Mouse (Mus musculus) liver, embryonic 15.5 days (tissue): ENCODE measurements around the gene Myt1l. TPM values are rescaled to one million over a fixed set of nuclear protein-coding genes. Genes with fewer than 3 reads are reported as not detected.

Experiments used
- ATAC-seq: fragments of 200-750 bp; cut with Nextera tagmentation; 2 replicates; pipeline ENCODE4 v1.8.0; 2017; ENCODE audit warnings: moderate number of reproducible peaks, mild to moderate bottlenecking, moderate library complexity; ENCODE audit not compliant: insufficient read depth
- H3K27ac ChIP-seq: fragments of 300-500 bp; sonication (generic); replicated peaks from 2 replicates; pipeline ENCODE4 v1.5.1; 2015; ENCODE audit warnings: mild to moderate bottlenecking, inconsistent platforms
- H3K27me3 ChIP-seq: fragments of 300-500 bp; sonication (generic); 2 replicates; pipeline ENCODE4 v1.6.1; 2015; ENCODE audit warnings: mild to moderate bottlenecking, inconsistent platforms
- H3K36me3 ChIP-seq: fragments of 300-500 bp; sonication (generic); replicated peaks from 2 replicates; pipeline ENCODE4 v1.6.1; 2015; ENCODE audit warnings: moderate library complexity, mild to moderate bottlenecking, inconsistent platforms
- H3K4me1 ChIP-seq: fragments of 300-500 bp; sonication (generic); replicated peaks from 2 replicates; pipeline ENCODE4 v1.6.1; 2015; ENCODE audit warnings: inconsistent platforms
- H3K4me2 ChIP-seq: fragments of 300-500 bp; sonication (generic); 2 replicates; pipeline ENCODE4 v1.6.1; 2015; ENCODE audit warnings: moderate library complexity, mild to moderate bottlenecking, inconsistent platforms
- H3K4me3 ChIP-seq: fragments of 300-500 bp; sonication (generic); replicated peaks from 2 replicates; pipeline ENCODE4 v1.5.1; 2015; ENCODE audit warnings: mild to moderate bottlenecking, inconsistent platforms
- H3K9ac ChIP-seq: fragments of 300-500 bp; sonication (generic); 2 replicates; pipeline ENCODE4 v1.6.1; 2015; ENCODE audit warnings: moderate library complexity, mild to moderate bottlenecking, inconsistent platforms
- H3K9me3 ChIP-seq: fragments of 300-500 bp; sonication (generic); replicated peaks from 2 replicates; pipeline ENCODE4 v1.6.1; 2016; ENCODE audit warnings: inconsistent platforms
- WGBS: fragments of 180-500 bp; shearing (Covaris S2); methylation state at CpG from one replicate; pipeline ENCODE4 v1.1.7; 2015; ENCODE audit warnings: mixed read lengths; ENCODE audit not compliant: insufficient replicate concordance; 5-methylcytosine and 5-hydroxymethylcytosine counted together
- polyA plus RNA-seq: library from polyadenylated mRNA; unstranded; fragments of >200 nt; fragmentation: Nextera tagmentation; extraction: Ambion mirVana; gene quantifications from 2 replicates; pipeline ENCODE4 v1.2.1, GENCODE M21; 2015

Myt1l gene
- polyA plus RNA-seq, 1 experiment from 2014 or later: 0.05 TPM

DNA sequence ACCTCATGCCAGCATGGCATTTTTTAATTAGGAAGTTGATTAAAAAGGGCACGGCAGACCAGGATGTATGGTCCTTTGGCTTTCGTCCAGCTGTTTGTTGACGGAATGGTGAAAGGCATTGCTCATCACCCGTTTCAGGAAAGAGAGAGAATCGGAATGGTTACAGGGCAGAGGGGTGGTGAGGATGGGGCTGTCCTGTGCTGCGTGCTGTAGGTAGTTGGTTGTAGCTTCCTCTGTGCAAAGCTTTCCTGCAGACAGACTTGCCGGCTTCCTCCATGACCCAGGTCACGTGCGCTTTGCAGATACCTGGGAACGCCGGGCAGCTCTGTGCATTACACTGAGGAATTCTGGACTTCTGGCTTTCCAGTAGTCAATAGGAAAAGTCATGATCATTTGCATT, 10.3 kb downstream of the Myt1l start:
- H3K36me3 ChIP-seq: no peaks in the 10 kb centered on the region
- peaks cover 24% of the 10 kb centered on the region for H3K27me3 ChIP-seq
- no peak for ATAC-seq
- 57% methylated on average over 11 of the region's 11 CpGs for WGBS
- no peaks in the 10 kb centered on the region for H3K9me3 ChIP-seq
- H3K4me2 ChIP-seq: no peak overlapping the region
- no peaks in the 10 kb centered on the region for H3K4me1 ChIP-seq
- H3K4me3 ChIP-seq: no peak overlapping the region
- H3K27ac ChIP-seq: no peak overlapping the region
- no peak overlapping the region for H3K9ac ChIP-seq

DNA sequence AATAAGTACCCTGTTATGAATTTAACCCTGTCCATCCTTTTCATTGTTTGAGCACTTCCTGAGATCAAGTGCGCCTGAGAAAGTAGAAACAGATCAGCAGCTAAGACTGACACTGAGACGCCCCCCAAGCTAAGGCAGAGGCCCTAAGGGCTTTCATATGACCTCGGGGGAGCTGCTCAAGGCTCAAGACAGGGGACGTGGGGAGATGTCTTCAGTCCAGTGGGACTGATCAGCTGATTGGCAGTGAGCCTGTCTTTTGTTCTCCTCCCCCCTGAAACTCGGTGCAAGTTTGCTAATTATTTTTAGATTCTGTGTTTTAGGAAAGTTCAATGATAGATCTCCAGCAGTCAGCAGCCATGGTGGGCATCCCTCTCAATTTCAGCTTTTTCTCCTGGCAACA, 10.9 kb downstream of the Myt1l start:
- no peaks in the 10 kb centered on the region for H3K9me3 ChIP-seq
- ATAC-seq: no peak
- peaks cover 17% of the 10 kb centered on the region for H3K27me3 ChIP-seq
- WGBS: 29% methylated on average over 5 of the region's 5 CpGs
- H3K36me3 ChIP-seq: no peaks in the 10 kb centered on the region
- no peak overlapping the region for H3K4me3 ChIP-seq
- H3K27ac ChIP-seq: no peak overlapping the region
- no peak overlapping the region for H3K9ac ChIP-seq
- H3K4me1 ChIP-seq: no peaks in the 10 kb centered on the region
- no peak overlapping the region for H3K4me2 ChIP-seq

DNA sequence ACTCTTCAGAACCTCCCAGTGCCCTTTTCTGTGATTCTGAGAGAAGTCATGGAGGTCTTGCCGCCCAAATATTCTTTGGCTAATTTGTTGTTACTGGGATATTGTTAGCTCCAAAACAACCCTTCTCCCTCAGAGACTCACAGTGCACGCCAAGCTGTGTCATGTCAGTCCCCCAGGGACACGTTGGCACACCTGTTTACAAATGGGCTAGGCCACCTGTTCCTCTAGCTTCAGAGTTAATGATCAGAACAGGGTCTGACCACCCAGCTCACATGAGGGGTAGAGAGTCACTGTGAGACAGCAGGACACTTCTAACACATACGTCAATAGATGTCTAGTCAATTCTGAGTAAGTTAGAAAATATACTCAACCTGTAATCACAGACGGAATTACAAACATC, 12.6 kb downstream of the Myt1l start:
- ATAC-seq: no peak
- 57% methylated on average over 5 of the region's 5 CpGs for WGBS
- Histone ChIP-seq H3K4me2 (no peak overlapping the region), H3K4me1 (no peaks in the 10 kb centered on the region), H3K27ac (no peak overlapping the region), H3K36me3 (no peaks in the 10 kb centered on the region), H3K4me3 (no peak overlapping the region), H3K27me3 (peaks cover 5% of the 10 kb centered on the region), H3K9me3 (no peaks in the 10 kb centered on the region), H3K9ac (no peak overlapping the region)

DNA sequence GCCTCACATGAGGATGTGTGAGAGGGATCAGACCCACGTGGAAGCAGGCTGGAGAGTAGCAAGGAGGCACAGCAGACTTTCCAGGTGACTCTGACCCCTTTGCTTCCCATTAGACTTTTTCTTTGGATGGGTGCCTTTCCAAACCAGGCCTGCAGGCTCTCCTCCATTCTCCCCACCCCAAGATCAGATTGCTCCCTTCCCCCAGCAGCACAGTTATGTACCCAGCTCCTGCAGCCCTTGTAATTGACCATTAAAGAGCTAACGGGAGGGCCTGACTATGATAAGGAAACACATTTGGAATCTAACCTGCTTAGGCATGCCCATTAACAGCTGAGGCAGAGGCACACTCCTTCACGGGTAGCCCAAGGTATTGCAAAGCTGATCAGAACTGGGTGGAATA, 17.9 kb downstream of the Myt1l start:
- no peaks in the 10 kb centered on the region for H3K9me3 ChIP-seq
- H3K4me3 ChIP-seq: no peak overlapping the region
- H3K27ac ChIP-seq: no peak overlapping the region
- H3K4me1 ChIP-seq: no peaks in the 10 kb centered on the region
- H3K36me3 ChIP-seq: no peaks in the 10 kb centered on the region
- WGBS: 27% methylated on average over 3 of the region's 3 CpGs
- no peak overlapping the region for H3K9ac ChIP-seq
- no peak for ATAC-seq
- no peak overlapping the region for H3K4me2 ChIP-seq
- no peaks in the 10 kb centered on the region for H3K27me3 ChIP-seq

DNA sequence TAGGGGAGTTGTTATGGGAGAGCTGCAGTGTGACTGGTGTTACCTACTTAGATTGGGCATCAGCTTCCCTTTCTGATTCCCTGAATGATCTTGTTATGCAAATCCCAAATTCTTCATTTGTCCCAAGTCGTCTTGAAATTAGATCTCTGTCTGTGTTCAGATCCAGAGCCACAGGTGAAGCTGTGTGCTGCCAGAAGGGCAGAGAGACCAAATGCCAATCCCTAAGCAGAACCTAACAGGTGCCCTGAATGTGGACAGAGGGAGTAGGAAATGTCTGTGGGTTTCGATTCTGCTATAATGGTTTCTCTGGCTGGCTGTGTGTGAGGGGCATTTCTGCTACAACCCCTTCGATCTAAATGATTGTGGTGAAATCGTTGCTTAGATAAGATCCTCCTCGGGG, 18.9 kb downstream of the Myt1l start:
- no peak for ATAC-seq
- WGBS: 58% methylated on average over 5 of the region's 5 CpGs
- no peaks in the 10 kb centered on the region for H3K27me3 ChIP-seq
- no peaks in the 10 kb centered on the region for H3K4me1 ChIP-seq
- H3K27ac ChIP-seq: no peak overlapping the region
- no peak overlapping the region for H3K9ac ChIP-seq
- H3K9me3 ChIP-seq: no peaks in the 10 kb centered on the region
- no peaks in the 10 kb centered on the region for H3K36me3 ChIP-seq
- H3K4me3 ChIP-seq: no peak overlapping the region
- no peak overlapping the region for H3K4me2 ChIP-seq

DNA sequence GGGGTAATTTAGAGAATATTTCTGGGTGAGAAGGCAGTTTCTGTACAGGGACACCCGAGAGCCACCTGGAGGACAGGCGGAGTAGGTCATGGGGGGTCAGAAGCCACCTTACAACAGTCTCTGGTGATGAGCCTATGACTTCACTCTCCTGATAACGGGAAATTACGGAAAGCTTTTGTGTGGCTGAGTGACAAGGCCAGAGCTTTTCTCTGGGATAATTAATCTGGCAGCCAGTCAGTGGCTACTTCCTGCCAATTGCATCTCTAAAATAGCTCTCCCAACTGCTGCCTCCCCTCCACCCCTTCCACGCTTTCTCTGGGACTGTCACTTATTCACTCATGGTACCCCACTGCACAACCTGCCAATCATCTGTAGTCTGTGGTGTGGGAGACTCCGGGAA, 19.6 kb downstream of the Myt1l start:
- no peak for ATAC-seq
- no peaks in the 10 kb centered on the region for H3K9me3 ChIP-seq
- no peak overlapping the region for H3K4me3 ChIP-seq
- no peak overlapping the region for H3K9ac ChIP-seq
- H3K36me3 ChIP-seq: no peaks in the 10 kb centered on the region
- no peak overlapping the region for H3K4me2 ChIP-seq
- WGBS: 47% methylated on average over 6 of the region's 6 CpGs
- no peaks in the 10 kb centered on the region for H3K27me3 ChIP-seq
- H3K27ac ChIP-seq: no peak overlapping the region
- H3K4me1 ChIP-seq: no peaks in the 10 kb centered on the region

DNA sequence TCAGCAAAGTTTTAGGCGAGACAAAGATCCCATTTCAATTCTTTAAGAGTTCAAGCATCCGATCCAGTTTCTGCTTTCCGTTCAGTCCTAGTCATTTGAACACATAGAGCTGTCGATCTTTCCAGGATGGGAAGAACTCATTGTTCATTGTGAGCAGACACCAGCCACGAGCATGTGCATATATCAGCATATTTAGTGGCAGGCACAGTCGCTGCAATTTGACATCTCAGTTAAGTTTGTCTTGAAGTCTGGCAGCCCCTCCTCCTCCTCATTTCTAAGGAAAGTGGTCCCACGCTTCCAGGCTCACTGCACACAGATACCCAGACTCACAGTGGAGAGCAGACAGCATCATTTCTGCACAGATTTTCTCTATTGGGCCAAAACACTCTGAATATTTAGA, 25.0 kb downstream of the Myt1l start:
- H3K9me3 ChIP-seq: no peaks in the 10 kb centered on the region
- no peak overlapping the region for H3K9ac ChIP-seq
- ATAC-seq: no peak
- WGBS: 49% methylated on average over 7 of the region's 7 CpGs
- no peaks in the 10 kb centered on the region for H3K36me3 ChIP-seq
- no peak overlapping the region for H3K27ac ChIP-seq
- H3K4me3 ChIP-seq: no peak overlapping the region
- no peaks in the 10 kb centered on the region for H3K4me1 ChIP-seq
- no peaks in the 10 kb centered on the region for H3K27me3 ChIP-seq
- H3K4me2 ChIP-seq: no peak overlapping the region

DNA sequence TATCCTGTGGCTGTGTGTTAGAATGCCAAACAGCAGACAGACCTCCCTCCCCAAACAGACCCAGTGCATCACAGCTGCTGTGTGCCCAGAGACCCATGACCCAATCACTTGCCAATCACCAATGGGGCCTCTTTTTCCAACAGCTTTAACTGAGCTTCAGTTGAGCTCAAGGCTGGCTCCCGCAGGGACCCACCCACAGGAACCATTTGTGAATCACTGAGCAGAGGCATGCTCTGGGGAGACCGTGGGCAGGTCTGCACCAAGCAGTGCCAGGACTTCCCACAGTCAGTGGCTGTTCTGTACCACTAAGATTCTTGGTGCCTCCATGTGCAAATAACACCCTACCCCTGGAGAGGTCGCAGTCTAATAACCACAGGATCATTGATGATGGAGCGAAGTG, 27.5 kb downstream of the Myt1l start:
- H3K36me3 ChIP-seq: no peaks in the 10 kb centered on the region
- no peak overlapping the region for H3K4me3 ChIP-seq
- H3K4me1 ChIP-seq: no peaks in the 10 kb centered on the region
- H3K9ac ChIP-seq: no peak overlapping the region
- no peaks in the 10 kb centered on the region for H3K27me3 ChIP-seq
- no peak overlapping the region for H3K27ac ChIP-seq
- 52% methylated on average over 4 of the region's 4 CpGs for WGBS
- no peak overlapping the region for H3K4me2 ChIP-seq
- no peaks in the 10 kb centered on the region for H3K9me3 ChIP-seq
- no peak for ATAC-seq

DNA sequence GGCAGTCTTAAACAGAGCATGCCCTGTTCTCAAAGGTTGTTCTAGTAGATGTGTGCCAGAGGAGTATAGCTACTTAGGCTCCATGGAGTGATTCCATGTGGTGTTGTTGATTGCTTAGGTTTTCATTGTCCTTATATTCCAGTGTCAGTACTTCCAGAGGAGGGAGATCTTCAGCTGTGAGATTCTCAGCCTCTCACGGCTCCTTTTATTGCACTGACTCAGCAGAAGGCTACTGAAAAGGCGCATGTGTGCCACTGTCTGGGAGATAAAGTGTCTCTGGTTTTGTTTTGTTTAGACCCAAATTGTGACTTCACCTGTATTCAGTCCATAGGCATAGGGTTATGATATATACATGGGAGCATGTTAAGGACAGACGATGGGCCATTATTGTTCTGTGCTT, 28.2 kb downstream of the Myt1l start:
- H3K36me3 ChIP-seq: no peaks in the 10 kb centered on the region
- no peak overlapping the region for H3K4me2 ChIP-seq
- H3K9ac ChIP-seq: no peak overlapping the region
- no peak for ATAC-seq
- no peaks in the 10 kb centered on the region for H3K9me3 ChIP-seq
- no peak overlapping the region for H3K27ac ChIP-seq
- no peaks in the 10 kb centered on the region for H3K27me3 ChIP-seq
- no peak overlapping the region for H3K4me3 ChIP-seq
- no peaks in the 10 kb centered on the region for H3K4me1 ChIP-seq
- WGBS: 53% methylated on average over 3 of the region's 3 CpGs

DNA sequence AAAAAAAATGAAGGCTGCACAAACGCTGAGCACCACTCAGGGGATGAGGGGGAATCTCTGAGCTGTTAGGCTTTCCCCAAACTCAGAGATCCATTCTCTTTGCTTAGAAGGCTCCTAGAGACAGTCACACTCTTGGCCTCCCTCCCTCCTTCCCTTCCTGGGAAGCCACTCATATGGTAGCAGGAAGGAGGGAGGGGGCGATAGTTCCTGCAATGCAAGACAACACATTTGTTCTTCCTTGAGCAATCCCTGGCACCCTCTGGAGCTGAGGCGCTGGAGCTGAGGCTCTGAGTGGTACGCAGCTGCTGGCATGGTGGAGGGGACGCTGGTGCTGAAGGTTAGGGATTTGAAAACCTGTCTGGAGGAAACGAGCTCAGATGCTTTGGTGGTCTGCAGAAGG, 28.7 kb downstream of the Myt1l start:
- Histone ChIP-seq H3K27ac (no peak overlapping the region), H3K4me2 (no peak overlapping the region), H3K27me3 (no peaks in the 10 kb centered on the region), H3K9me3 (no peaks in the 10 kb centered on the region), H3K4me1 (no peaks in the 10 kb centered on the region), H3K4me3 (no peak overlapping the region), H3K36me3 (no peaks in the 10 kb centered on the region), H3K9ac (no peak overlapping the region)
- 40% methylated on average over 6 of the region's 6 CpGs for WGBS
- ATAC-seq: no peak

DNA sequence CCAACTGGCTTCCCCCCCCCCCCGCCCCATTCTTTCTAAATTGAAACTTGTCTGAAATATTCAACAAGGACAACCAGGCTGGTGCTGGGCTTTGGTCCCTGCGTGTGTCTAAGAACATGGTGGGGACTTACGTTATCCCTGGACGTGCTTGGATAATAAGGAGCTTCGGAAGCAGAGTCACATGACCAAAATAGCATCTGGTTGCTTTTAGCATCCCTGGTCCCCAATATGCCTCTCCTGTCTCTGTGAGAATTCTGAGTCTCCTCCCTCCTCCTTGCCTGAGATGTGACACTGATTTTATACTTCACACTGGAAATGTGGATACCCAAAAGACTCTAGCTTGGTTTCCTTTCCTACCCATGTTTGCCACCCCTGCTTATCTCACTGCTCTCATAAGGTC, 31.6 kb downstream of the Myt1l start:
- Histone ChIP-seq H3K27me3 (no peaks in the 10 kb centered on the region), H3K9ac (no peak overlapping the region), H3K36me3 (no peaks in the 10 kb centered on the region), H3K4me2 (no peak overlapping the region), H3K4me3 (no peak overlapping the region), H3K4me1 (no peaks in the 10 kb centered on the region), H3K9me3 (no peaks in the 10 kb centered on the region), H3K27ac (no peak overlapping the region)
- 56% methylated on average over 5 of the region's 5 CpGs for WGBS
- no peak for ATAC-seq

DNA sequence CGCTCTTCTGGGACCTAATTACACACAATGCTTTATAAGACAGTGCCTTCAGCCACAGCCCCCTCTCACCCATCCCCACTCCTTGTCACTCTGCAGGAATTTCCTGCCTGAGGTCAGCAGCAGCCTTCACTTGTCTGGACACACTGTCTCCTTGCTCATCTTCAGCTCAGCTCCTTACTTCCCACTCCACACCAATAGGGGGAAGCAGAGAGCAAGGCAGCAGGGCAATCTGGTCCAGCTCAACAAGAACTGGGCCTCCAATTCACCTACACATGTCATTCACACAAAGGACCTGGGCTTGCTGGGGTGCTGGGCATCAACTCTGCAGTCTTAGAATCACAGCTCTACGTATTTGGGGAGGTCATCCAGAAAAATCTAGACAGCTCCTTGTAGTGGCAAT, 33.0 kb downstream of the Myt1l start:
- no peak overlapping the region for H3K4me2 ChIP-seq
- H3K4me1 ChIP-seq: no peaks in the 10 kb centered on the region
- no peaks in the 10 kb centered on the region for H3K27me3 ChIP-seq
- ATAC-seq: no peak
- no peak overlapping the region for H3K27ac ChIP-seq
- H3K9me3 ChIP-seq: no peaks in the 10 kb centered on the region
- no peak overlapping the region for H3K4me3 ChIP-seq
- WGBS: 45% methylated on average over 2 of the region's 2 CpGs
- H3K9ac ChIP-seq: no peak overlapping the region
- H3K36me3 ChIP-seq: no peaks in the 10 kb centered on the region
